Mouse (Mus musculus): ENCODE results near the gene Ccdc92b. TPM values are rescaled to one million over a fixed set of nuclear protein-coding genes. Genes with fewer than 3 reads are reported as not detected.

Gene Ccdc92b
- polyA plus RNA-seq, 1 experiment from 2014 or later, result 1.1 TPM

- Histone ChIP-seq H3K9me3 (replicated peaks) (peaks cover 6% of the 10 kb centered on the region; the same call in 1 of the 2 replicates), H3K27me3 (no peaks in the 10 kb centered on the region), H3K4me1 (no peaks in the 10 kb centered on the region), H3K4me3 (no peak overlapping the region), H3K4me2 (no peak overlapping the region), H3K36me3 (ENCODE audit: poor library complexity, severe bottlenecking) (peaks cover 99% of the 10 kb centered on the region), H3K9ac (no peak overlapping the region), H3K27ac (no peak overlapping the region)
- ATAC-seq, result no peak
- WGBS, result 95% methylated on average over 19 of the region's 19 CpGs
Observed at GRCm38 (mm10) chr11:74661641-74662040, 42.2 kb downstream of the Ccdc92b start.

DNA sequence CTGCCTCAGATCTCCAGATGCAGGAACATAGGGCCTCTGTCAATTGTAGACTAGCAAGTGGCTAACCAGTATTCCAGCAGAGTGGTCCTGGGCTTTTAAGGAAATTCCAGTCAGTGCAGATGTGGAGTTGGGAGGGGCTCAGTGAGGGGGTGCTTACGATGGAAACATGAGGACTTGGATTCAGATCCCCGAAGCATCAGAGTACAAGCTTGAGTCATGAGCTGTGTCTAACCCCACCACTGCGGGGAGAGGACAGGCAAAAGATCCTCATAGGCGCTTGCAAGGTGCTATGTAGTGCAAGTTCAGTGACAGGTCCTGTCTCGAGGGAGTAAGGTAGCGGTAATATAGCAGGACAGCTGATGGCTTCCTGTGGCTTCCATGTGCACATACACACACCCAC is 42.8 kb downstream of the Ccdc92b start:
- Histone ChIP-seq H3K9me3 (replicated peaks) (peaks cover 6% of the 10 kb centered on the region; the same call in 1 of the 2 replicates), H3K4me1 (no peaks in the 10 kb centered on the region), H3K27me3 (no peaks in the 10 kb centered on the region), H3K36me3 (ENCODE audit: poor library complexity, severe bottlenecking) (peaks cover 100% of the 10 kb centered on the region), H3K4me3 (no peak overlapping the region), H3K9ac (no peak overlapping the region), H3K27ac (no peak overlapping the region), H3K4me2 (no peak overlapping the region)
- WGBS, result 88% methylated on average over 6 of the region's 6 CpGs
- no peak for ATAC-seq

GRCm38 (mm10) chr11:74664279-74664678 is 44.9 kb downstream of the Ccdc92b start:
- 89% methylated on average over 3 of the region's 3 CpGs for WGBS
- Histone ChIP-seq H3K9me3 (replicated peaks) (no peaks in the 10 kb centered on the region), H3K4me1 (no peaks in the 10 kb centered on the region), H3K4me3 (no peak overlapping the region), H3K27ac (no peak overlapping the region), H3K27me3 (no peaks in the 10 kb centered on the region), H3K4me2 (no peak overlapping the region), H3K36me3 (ENCODE audit: poor library complexity, severe bottlenecking) (peaks cover 99% of the 10 kb centered on the region), H3K9ac (no peak overlapping the region)
- no peak for ATAC-seq

GRCm38 (mm10) chr11:74664906-74665305 is 45.5 kb downstream of the Ccdc92b start:
- no peak overlapping the region for H3K4me2 ChIP-seq
- no peak overlapping the region for H3K4me3 ChIP-seq
- H3K9ac ChIP-seq, result no peak overlapping the region
- no peaks in the 10 kb centered on the region for H3K4me1 ChIP-seq
- no peaks in the 10 kb centered on the region for H3K27me3 ChIP-seq
- H3K36me3 ChIP-seq (ENCODE audit: poor library complexity, severe bottlenecking), result peaks cover 99% of the 10 kb centered on the region
- ATAC-seq, result no peak
- 94% methylated on average over 8 of the region's 8 CpGs for WGBS
- H3K9me3 ChIP-seq (replicated peaks), result no peaks in the 10 kb centered on the region
- no peak overlapping the region for H3K27ac ChIP-seq

- Histone ChIP-seq H3K4me1 (no peaks in the 10 kb centered on the region), H3K27me3 (no peaks in the 10 kb centered on the region), H3K9ac (no peak overlapping the region), H3K4me2 (no peak overlapping the region), H3K36me3 (ENCODE audit: poor library complexity, severe bottlenecking) (peaks cover 96% of the 10 kb centered on the region), H3K9me3 (replicated peaks) (no peaks in the 10 kb centered on the region), H3K4me3 (no peak overlapping the region), H3K27ac (no peak overlapping the region)
- 94% methylated on average over 17 of the region's 17 CpGs for WGBS
- ATAC-seq, result no peak
Observed at GRCm38 (mm10) chr11:74665631-74666283, 46.4 kb downstream of the Ccdc92b start.

GRCm38 (mm10) chr11:74666284-74666652 is 46.9 kb downstream of the Ccdc92b start:
- H3K27ac ChIP-seq, result no peak overlapping the region
- H3K4me2 ChIP-seq, result no peak overlapping the region
- H3K4me1 ChIP-seq, result no peaks in the 10 kb centered on the region
- H3K36me3 ChIP-seq (ENCODE audit: poor library complexity, severe bottlenecking), result peaks cover 91% of the 10 kb centered on the region
- no peaks in the 10 kb centered on the region for H3K9me3 ChIP-seq (replicated peaks)
- H3K27me3 ChIP-seq, result no peaks in the 10 kb centered on the region
- over 99% methylated on average over 5 of the region's 5 CpGs for WGBS
- H3K9ac ChIP-seq, result no peak overlapping the region
- no peak for ATAC-seq
- no peak overlapping the region for H3K4me3 ChIP-seq

DNA sequence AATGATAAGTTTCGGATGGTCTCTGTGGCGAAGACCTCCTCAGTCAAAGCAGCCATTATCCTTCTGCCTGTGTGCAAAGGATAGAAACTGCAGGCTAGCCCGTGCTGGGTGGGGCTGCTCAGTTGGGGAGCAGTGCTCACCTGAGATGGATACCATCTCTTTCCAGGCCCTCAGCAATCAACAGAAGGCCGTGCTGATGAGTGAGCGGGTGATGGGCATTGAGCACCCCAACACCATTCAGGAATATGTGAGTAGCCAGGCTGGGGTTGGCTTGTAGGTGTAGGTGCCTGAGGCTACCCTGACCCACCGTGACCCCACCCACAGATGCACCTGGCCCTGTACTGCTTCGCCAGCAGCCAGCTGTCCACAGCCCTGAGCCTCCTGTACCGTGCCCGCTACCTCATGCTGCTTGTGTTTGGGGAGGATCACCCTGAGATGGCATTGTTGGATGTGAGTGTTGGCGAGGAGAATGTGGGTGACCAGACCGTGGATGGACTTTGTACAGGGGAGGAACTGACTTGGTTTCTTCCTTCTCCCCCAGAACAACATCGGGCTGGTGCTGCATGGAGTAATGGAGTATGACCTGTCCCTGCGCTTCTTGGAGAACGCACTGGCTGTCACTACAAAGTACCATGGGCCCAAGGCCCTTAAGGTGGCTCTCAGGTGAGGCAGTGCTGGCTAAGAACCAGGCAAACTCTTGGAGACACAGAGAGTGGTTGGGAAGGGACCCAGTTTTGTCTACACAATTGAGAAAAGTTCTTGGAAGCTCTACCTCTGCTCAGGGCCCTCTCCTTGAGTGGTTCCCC is 47.6 kb downstream of the Ccdc92b start:
- no peaks in the 10 kb centered on the region for H3K4me1 ChIP-seq
- H3K27ac ChIP-seq, result no peak overlapping the region
- no peaks in the 10 kb centered on the region for H3K27me3 ChIP-seq
- no peak for ATAC-seq
- 94% methylated on average over 14 of the region's 14 CpGs for WGBS
- H3K4me2 ChIP-seq, result no peak overlapping the region
- H3K9ac ChIP-seq, result no peak overlapping the region
- peaks cover 84% of the 10 kb centered on the region for H3K36me3 ChIP-seq (ENCODE audit: poor library complexity, severe bottlenecking)
- no peaks in the 10 kb centered on the region for H3K9me3 ChIP-seq (replicated peaks)
- H3K4me3 ChIP-seq, result no peak overlapping the region

- no peak overlapping the region for H3K4me2 ChIP-seq
- H3K4me3 ChIP-seq, result no peak overlapping the region
- peaks cover 78% of the 10 kb centered on the region for H3K36me3 ChIP-seq (ENCODE audit: poor library complexity, severe bottlenecking)
- H3K9ac ChIP-seq, result no peak overlapping the region
- no peak for ATAC-seq
- H3K27me3 ChIP-seq, result no peaks in the 10 kb centered on the region
- no peaks in the 10 kb centered on the region for H3K4me1 ChIP-seq
- H3K9me3 ChIP-seq (replicated peaks), result no peaks in the 10 kb centered on the region
- no peak overlapping the region for H3K27ac ChIP-seq
- 95% methylated on average over 13 of the region's 13 CpGs for WGBS
Observed at GRCm38 (mm10) chr11:74667582-74668010, 48.2 kb downstream of the Ccdc92b start.

DNA sequence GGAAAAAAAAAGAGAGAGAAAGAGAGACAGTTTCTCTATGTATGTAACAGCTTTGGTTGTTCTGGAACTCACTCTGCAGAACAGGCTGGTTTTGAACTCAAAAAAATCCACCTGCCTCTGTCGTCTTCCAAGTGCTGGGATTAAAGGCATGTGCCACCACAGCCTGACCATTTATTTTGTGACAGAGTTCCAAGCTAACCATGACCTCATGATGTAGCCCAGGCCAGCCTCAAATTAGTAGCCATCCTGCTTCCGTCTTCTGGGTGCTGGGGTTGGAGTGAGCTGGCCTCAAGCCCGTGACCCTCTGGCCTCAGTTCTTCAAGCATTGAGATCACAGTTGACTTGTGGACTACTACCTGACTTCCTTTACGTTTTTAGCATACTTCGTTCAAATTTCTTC is 49.1 kb downstream of the Ccdc92b start:
- Histone ChIP-seq H3K4me3 (no peak overlapping the region), H3K27ac (no peak overlapping the region), H3K9ac (no peak overlapping the region), H3K4me2 (no peak overlapping the region), H3K9me3 (replicated peaks) (no peaks in the 10 kb centered on the region), H3K27me3 (no peaks in the 10 kb centered on the region), H3K36me3 (ENCODE audit: poor library complexity, severe bottlenecking) (peaks cover 77% of the 10 kb centered on the region), H3K4me1 (no peaks in the 10 kb centered on the region)
- no peak for ATAC-seq
- WGBS, result 93% methylated on average over 5 of the region's 5 CpGs

GRCm38 (mm10) chr11:74668971-74669370 is 49.6 kb downstream of the Ccdc92b start:
- H3K27me3 ChIP-seq, result no peaks in the 10 kb centered on the region
- H3K4me3 ChIP-seq, result no peak overlapping the region
- no peak overlapping the region for H3K27ac ChIP-seq
- no peak overlapping the region for H3K9ac ChIP-seq
- H3K36me3 ChIP-seq (ENCODE audit: poor library complexity, severe bottlenecking), result peaks cover 74% of the 10 kb centered on the region
- no peak for ATAC-seq
- no peak overlapping the region for H3K4me2 ChIP-seq
- WGBS, result 86% methylated on average over 2 of the region's 2 CpGs
- no peaks in the 10 kb centered on the region for H3K4me1 ChIP-seq
- no peaks in the 10 kb centered on the region for H3K9me3 ChIP-seq (replicated peaks)

DNA sequence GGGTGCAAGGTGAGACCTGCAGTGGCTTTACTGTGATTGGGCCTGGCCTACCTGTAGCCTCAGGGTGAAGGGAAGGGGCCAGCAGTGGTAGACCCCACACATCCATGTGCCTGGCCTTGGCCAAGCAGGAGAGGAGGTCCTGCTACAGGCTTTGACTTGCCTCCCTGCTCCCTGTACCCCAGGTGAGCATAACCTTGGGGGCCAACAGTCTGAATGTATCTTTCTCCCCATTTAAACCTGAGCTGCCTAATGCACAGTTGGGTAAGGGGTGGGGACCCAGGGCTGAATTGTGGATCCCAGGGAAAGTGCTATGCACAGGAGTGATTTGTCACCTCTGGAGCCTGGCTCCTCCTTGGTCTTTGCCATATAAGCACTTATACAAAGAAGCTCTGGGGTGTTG is 50.7 kb downstream of the Ccdc92b start:
- H3K4me2 ChIP-seq, result no peak overlapping the region
- H3K9me3 ChIP-seq (replicated peaks), result no peaks in the 10 kb centered on the region
- no peaks in the 10 kb centered on the region for H3K4me1 ChIP-seq
- H3K27me3 ChIP-seq, result no peaks in the 10 kb centered on the region
- H3K4me3 ChIP-seq, result no peak overlapping the region
- H3K36me3 ChIP-seq (ENCODE audit: poor library complexity, severe bottlenecking), result peaks cover 73% of the 10 kb centered on the region
- no peak overlapping the region for H3K9ac ChIP-seq
- H3K27ac ChIP-seq, result no peak overlapping the region
- ATAC-seq, result no peak

DNA sequence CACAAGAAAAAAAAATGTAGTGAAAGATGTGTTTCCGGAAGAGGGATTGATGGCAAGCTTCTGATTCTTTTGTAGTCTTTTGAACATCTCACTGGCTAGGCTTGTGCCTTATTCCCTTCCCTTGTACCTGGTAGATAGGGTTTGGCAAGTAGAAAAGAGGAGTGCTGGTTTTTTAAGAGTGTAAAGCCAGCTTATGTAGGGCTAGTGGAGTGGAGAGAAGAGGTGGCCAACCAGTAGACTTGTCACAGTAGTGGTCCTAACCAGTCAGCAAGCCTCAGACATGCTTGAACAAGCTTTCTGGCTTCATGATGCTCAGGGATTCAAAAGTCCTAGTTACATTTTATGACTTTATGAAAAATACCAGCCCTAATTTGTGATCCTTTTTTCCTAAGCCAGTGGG is 51.6 kb downstream of the Ccdc92b start:
- H3K36me3 ChIP-seq (ENCODE audit: poor library complexity, severe bottlenecking), result peaks cover 71% of the 10 kb centered on the region
- H3K9me3 ChIP-seq (replicated peaks), result no peaks in the 10 kb centered on the region
- no peak overlapping the region for H3K4me3 ChIP-seq
- no peak for ATAC-seq
- H3K27me3 ChIP-seq, result no peaks in the 10 kb centered on the region
- no peak overlapping the region for H3K9ac ChIP-seq
- no peak overlapping the region for H3K27ac ChIP-seq
- H3K4me2 ChIP-seq, result no peak overlapping the region
- H3K4me1 ChIP-seq, result no peaks in the 10 kb centered on the region
- 91% methylated on average over 1 of the region's 1 CpGs for WGBS
